21 mouse cellular contexts compared by ENCODE assay signal in genomic region chr1:75612083-75612720, GRCm38 (mm10).
A peak's percentile ranks its signal among the peaks of the same experiment; 100 is the strongest.
DNase-seq lines count a peak whose midpoint lies in the region; ATAC-seq lines count a peak whose summit lies in the region.
"Had no signal": no experiment of that assay in that cellular context is flagged by ENCODE, and none has a peak within 500 bp of the region (broad histone marks: within the 10 kb centered on the region; RNA-seq: fewer than 3 reads in every experiment).

No protein-coding gene starts in this region.

- H3K36me3 ChIP-seq in forebrain, embryonic 12.5 days (replicated peaks), result no peaks in the 10 kb centered on the region
- H3K36me3 ChIP-seq in forebrain, embryonic 15.5 days, result no peaks in the 10 kb centered on the region
- no peaks in the 10 kb centered on the region for H3K36me3 ChIP-seq in midbrain, embryonic 14.5 days (ENCODE audit: control insufficient read depth, insufficient read depth, low read length)
- H3K36me3 ChIP-seq: limb, embryonic 12.5 days had no signal

- H3K4me3 ChIP-seq in forebrain, embryonic 12.5 days (replicated peaks), result no peak overlapping the region
- H3K4me3 ChIP-seq in forebrain, embryonic 15.5 days, result no peak overlapping the region
- no peak overlapping the region for H3K4me3 ChIP-seq in midbrain, embryonic 14.5 days (replicated peaks; ENCODE audit: low read depth, low read length)
- H3K4me3 ChIP-seq: limb, embryonic 12.5 days had no signal

- H3K27me3 ChIP-seq in forebrain, embryonic 12.5 days, result no peaks in the 10 kb centered on the region
- no peaks in the 10 kb centered on the region for H3K27me3 ChIP-seq in forebrain, embryonic 15.5 days
- H3K27me3 ChIP-seq in midbrain, embryonic 14.5 days (ENCODE audit: control insufficient read depth, insufficient read depth, low read length), result no peaks in the 10 kb centered on the region
- H3K27me3 ChIP-seq: limb, embryonic 12.5 days had no signal

- 46% methylated on average over 13 of the region's 13 CpGs for WGBS in forebrain, embryonic 12.5 days
- 40% methylated on average over 13 of the region's 13 CpGs for WGBS in forebrain, embryonic 15.5 days
- WGBS in midbrain, embryonic 14.5 days, result 21% methylated on average over 13 of the region's 13 CpGs

- DNase-seq in retina, postnatal 1 day, result peak; percentile 60
- DNase-seq in retina, embryonic 14.5 days (ENCODE audit: low spot score), result no peak
- peak; percentile 52 for DNase-seq in midbrain, embryonic 14.5 days
- no peak for DNase-seq in kidney, adult 11 months
- DNase-seq in left cerebral cortex, postnatal 14 days (ENCODE audit: low spot score in 2 of 2), result no peak
- DNase-seq: adrenal gland, postnatal 36 days; cerebellum, adult 11 months; cerebellum, postnatal 10 days; gastrocnemius, postnatal 14 days; heart, adult 11 months; kidney, adult 8-10 months; kidney, postnatal 10 days; liver, postnatal 0 days; right cerebral cortex, postnatal 25 days; spleen, adult 18-20 months had no signal

- H3K4me1 ChIP-seq in forebrain, embryonic 12.5 days, result peaks cover 29% of the 10 kb centered on the region
- peaks cover 27% of the 10 kb centered on the region for H3K4me1 ChIP-seq in forebrain, embryonic 15.5 days
- peaks cover 10% of the 10 kb centered on the region; the same call in 1 of the 2 replicates for H3K4me1 ChIP-seq in midbrain, embryonic 14.5 days (ENCODE audit: control insufficient read depth, insufficient read depth, low read length)

- H3K4me2 ChIP-seq in forebrain, embryonic 12.5 days, result no peak overlapping the region
- H3K4me2 ChIP-seq in forebrain, embryonic 15.5 days (replicated peaks), result no peak overlapping the region
- H3K4me2 ChIP-seq in midbrain, embryonic 14.5 days (ENCODE audit: low read length), result no peak overlapping the region
- H3K4me2 ChIP-seq: heart, embryonic 11.5 days; limb, embryonic 12.5 days; liver, embryonic 11.5 days had no signal

- intact Hi-C loops in left cerebral cortex, postnatal 14 days (cut with DNase I), result no loop called here

- no peaks in the 10 kb centered on the region for H3K9me3 ChIP-seq in forebrain, embryonic 12.5 days
- H3K9me3 ChIP-seq in forebrain, embryonic 15.5 days, result no peaks in the 10 kb centered on the region
- H3K9me3 ChIP-seq in midbrain, embryonic 14.5 days (ENCODE audit: control insufficient read depth, low read length), result no peaks in the 10 kb centered on the region
- H3K9me3 ChIP-seq: limb, embryonic 12.5 days had no signal

- no peak for ATAC-seq in forebrain, embryonic 12.5 days (ENCODE audit: low FRiP score)
- ATAC-seq in forebrain, embryonic 15.5 days (replicated peaks), result no peak
- ATAC-seq in midbrain, embryonic 14.5 days (ENCODE audit: low FRiP score, low TSS enrichment), result no peak
- ATAC-seq: liver, postnatal 0 days had no signal

- H3K27ac ChIP-seq in forebrain, embryonic 12.5 days, result peak overlapping the region; percentile 20; the same call in 1 of the 2 replicates
- no peak overlapping the region for H3K27ac ChIP-seq in forebrain, embryonic 15.5 days (replicated peaks)
- no peak overlapping the region for H3K27ac ChIP-seq in midbrain, embryonic 14.5 days (replicated peaks; ENCODE audit: low read depth, low read length)
- H3K27ac ChIP-seq: limb, embryonic 12.5 days; macrophage had no signal

- H3K9ac ChIP-seq in forebrain, embryonic 12.5 days, result no peak overlapping the region
- no peak overlapping the region for H3K9ac ChIP-seq in forebrain, embryonic 15.5 days (replicated peaks)
- no peak overlapping the region for H3K9ac ChIP-seq in midbrain, embryonic 14.5 days (replicated peaks; ENCODE audit: low read length)
- H3K9ac ChIP-seq: limb, embryonic 12.5 days; liver, postnatal 0 days had no signal

Comparison
In these comparisons a context has a peak if more than half of its experiments do, and no peak if none do; other contexts are left out.
1. DNase-seq: peak in retina, postnatal 1 day (single experiment) and midbrain, embryonic 14.5 days (single experiment); none in retina, embryonic 14.5 days (single experiment), kidney, adult 11 months (single experiment) and left cerebral cortex, postnatal 14 days (0 of 2).